Mouse (Mus musculus): ENCODE results near the gene Rnase1.
A peak's percentile ranks its signal among the peaks of the same experiment; 100 is the strongest.
"Not testable (repeated sequence)": the region's sequence is repeated elsewhere in the genome, so short reads cannot be mapped to it uniquely, and the experiment has no call there.

Rnase1 gene

GRCm38 (mm10) chr14:51142119-51142518, 4.5 kb downstream of the Rnase1 start:
- DNase-seq (ENCODE audit: low read depth) = no peak

- no peak for DNase-seq (ENCODE audit: low read depth)
Observed at GRCm38 (mm10) chr14:51140342-51140741, 6.2 kb downstream of the Rnase1 start.

- DNase-seq (ENCODE audit: low read depth) = no peak
Observed at GRCm38 (mm10) chr14:51132372-51132771, 14.2 kb downstream of the Rnase1 start.

- DNase-seq (ENCODE audit: low read depth) = no peak
Observed at GRCm38 (mm10) chr14:51131086-51131815, 15.3 kb downstream of the Rnase1 start.

GRCm38 (mm10) chr14:51130315-51130940, 16.2 kb downstream of the Rnase1 start:
- no peak for DNase-seq (ENCODE audit: low read depth)

GRCm38 (mm10) chr14:51129624-51129975, 17.0 kb downstream of the Rnase1 start:
- DNase-seq (ENCODE audit: low read depth) = no peak

GRCm38 (mm10) chr14:51128775-51129623, 17.6 kb downstream of the Rnase1 start:
- no peak for DNase-seq (ENCODE audit: low read depth)

- no peak for DNase-seq (ENCODE audit: low read depth)
Observed at GRCm38 (mm10) chr14:51127648-51128258, 18.8 kb downstream of the Rnase1 start.

- no peak for DNase-seq (ENCODE audit: low read depth)
Observed at GRCm38 (mm10) chr14:51125684-51126083, 20.9 kb downstream of the Rnase1 start.

GRCm38 (mm10) chr14:51113916-51114560, 32.5 kb downstream of the Rnase1 start, which contains the start of gene Eddm3b:
Gene Eddm3b, plus strand, starts transcription at chr14:51114426.
- DNase-seq (ENCODE audit: low read depth) = no peak

- no peak for DNase-seq (ENCODE audit: low read depth)
Observed at GRCm38 (mm10) chr14:51113476-51113875, 33.1 kb downstream of the Rnase1 start.

GRCm38 (mm10) chr14:51111966-51112365, 34.6 kb downstream of the Rnase1 start:
- no peak for DNase-seq (ENCODE audit: low read depth)

- DNase-seq (ENCODE audit: low read depth) = no peak
Observed at GRCm38 (mm10) chr14:51106449-51106967, 40.1 kb downstream of the Rnase1 start.

GRCm38 (mm10) chr14:51104366-51104765, 42.2 kb downstream of the Rnase1 start:
- no peak for DNase-seq (ENCODE audit: low read depth)

- DNase-seq (ENCODE audit: low read depth) = peak; percentile 66
Observed at GRCm38 (mm10) chr14:51103217-51103616, 43.4 kb downstream of the Rnase1 start.

- DNase-seq (ENCODE audit: low read depth) = no peak
Observed at GRCm38 (mm10) chr14:51101284-51101683, 45.3 kb downstream of the Rnase1 start.

- no peak for DNase-seq (ENCODE audit: low read depth)
Observed at GRCm38 (mm10) chr14:51098921-51099320, 47.7 kb downstream of the Rnase1 start.

GRCm38 (mm10) chr14:51098300-51098699, 48.3 kb downstream of the Rnase1 start:
- not testable (repeated sequence) for DNase-seq (ENCODE audit: low read depth)

GRCm38 (mm10) chr14:51095736-51096524, 50.7 kb downstream of the Rnase1 start:
- no peak for DNase-seq (ENCODE audit: low read depth)
